Mouse (Mus musculus): ENCODE measurements around the gene Reep6.

Reep6 gene

GRCm38 (mm10) chr10:80301256-80302081 lies 28.3 kb upstream of the Reep6 start:
- DNase-seq (ENCODE audit: low read depth, low spot score): no peak

- DNase-seq (ENCODE audit: low read depth, low spot score): no peak
Measured at GRCm38 (mm10) chr10:80302082-80302355, 27.7 kb upstream of the Reep6 start.

DNA sequence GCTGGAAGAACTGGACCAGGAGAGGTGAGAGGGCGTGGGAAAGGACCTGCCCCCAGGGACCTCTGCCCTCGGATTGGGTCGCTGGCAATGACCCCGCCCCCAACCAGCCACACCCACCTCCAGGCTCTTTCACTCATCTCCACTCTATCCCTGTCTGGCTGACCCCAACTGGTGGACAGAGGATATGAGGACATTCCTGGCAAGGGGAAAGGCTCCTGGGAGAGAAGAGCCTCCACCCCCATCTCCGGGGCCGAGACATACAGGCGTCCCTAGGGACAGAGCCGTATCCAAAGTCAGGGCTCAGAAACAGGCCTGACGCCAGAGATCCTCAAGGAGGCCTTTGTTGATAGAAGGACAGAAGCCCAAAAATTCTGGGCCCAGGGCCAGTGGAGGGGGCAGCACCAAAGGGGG lies 27.3 kb upstream of the Reep6 start:
- no peak for DNase-seq (ENCODE audit: low read depth, low spot score)

GRCm38 (mm10) chr10:80304458-80304857 lies 25.3 kb upstream of the Reep6 start:
- no peak for DNase-seq (ENCODE audit: low read depth, low spot score)

DNA sequence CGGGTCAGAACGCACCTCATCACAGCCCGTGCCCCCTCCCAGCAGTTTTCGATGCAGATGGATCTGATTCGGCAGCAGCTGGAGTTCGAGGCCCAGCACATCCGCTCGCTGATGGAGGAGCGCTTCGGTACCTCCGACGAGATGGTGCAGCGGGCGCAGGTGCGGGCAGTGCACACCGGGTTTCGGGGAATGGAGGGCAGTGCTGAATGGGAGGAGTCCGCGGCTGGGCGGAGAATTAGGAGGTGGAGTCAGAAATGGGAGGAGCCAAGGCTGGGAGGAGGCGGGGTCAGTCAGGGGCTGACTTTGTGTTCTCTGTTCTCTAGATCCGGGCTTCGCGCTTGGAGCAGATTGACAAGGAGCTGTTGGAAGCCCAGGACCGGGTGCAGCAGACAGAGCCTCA lies 24.9 kb upstream of the Reep6 start:
- DNase-seq (ENCODE audit: low read depth, low spot score): peak; percentile 90

- no peak for DNase-seq (ENCODE audit: low read depth, low spot score)
Measured at GRCm38 (mm10) chr10:80311560-80311959, 18.2 kb upstream of the Reep6 start.

DNA sequence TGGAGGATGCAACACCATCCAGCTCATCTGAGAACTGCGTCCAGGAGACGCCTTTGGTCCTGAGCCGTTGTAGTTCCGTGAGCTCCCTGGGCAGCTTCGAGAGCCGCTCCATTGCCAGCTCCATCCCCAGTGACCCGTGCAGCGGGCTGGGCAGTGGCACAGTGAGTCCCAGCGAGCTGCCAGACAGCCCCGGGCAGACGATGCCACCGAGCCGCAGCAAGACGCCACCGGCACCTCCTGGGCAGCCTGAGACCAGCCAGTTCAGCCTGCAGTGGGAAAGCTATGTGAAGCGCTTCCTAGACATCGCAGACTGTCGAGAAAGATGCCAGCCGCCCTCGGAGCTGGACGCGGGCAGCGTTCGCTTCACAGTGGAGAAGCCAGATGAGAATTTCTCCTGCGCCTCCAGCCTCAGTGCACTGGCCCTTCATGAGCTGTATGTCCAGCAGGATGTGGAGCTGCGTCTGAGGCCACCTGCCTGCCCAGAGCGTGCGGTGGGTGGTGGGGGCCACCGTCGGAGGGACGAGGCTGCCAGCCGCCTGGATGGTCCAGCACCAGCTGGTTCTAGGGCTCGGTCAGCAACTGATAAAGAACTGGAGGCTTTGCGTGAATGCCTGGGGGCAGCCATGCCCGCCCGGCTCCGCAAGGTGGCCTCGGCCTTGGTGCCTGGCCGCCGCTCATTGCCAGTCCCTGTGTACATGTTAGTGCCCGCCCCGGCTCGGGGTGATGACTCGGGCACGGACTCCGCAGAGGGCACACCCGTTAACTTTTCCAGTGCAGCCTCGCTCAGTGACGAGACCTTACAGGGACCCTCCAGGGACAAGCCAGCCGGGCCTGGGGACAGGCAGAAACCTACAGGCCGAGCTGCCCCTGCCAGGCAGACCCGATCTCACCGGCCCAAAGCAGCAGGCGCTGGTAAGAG lies 16.9 kb upstream of the Reep6 start:
- DNase-seq (ENCODE audit: low read depth, low spot score): no peak

GRCm38 (mm10) chr10:80313627-80314201 lies 16.0 kb upstream of the Reep6 start:
- no peak for DNase-seq (ENCODE audit: low read depth, low spot score)

- no peak for DNase-seq (ENCODE audit: low read depth, low spot score)
Measured at GRCm38 (mm10) chr10:80314494-80315001, 15.2 kb upstream of the Reep6 start.

GRCm38 (mm10) chr10:80315315-80315714 lies 14.4 kb upstream of the Reep6 start:
- DNase-seq (ENCODE audit: low read depth, low spot score): no peak

GRCm38 (mm10) chr10:80316359-80316781 lies 13.4 kb upstream of the Reep6 start:
- DNase-seq (ENCODE audit: low read depth, low spot score): no peak

DNA sequence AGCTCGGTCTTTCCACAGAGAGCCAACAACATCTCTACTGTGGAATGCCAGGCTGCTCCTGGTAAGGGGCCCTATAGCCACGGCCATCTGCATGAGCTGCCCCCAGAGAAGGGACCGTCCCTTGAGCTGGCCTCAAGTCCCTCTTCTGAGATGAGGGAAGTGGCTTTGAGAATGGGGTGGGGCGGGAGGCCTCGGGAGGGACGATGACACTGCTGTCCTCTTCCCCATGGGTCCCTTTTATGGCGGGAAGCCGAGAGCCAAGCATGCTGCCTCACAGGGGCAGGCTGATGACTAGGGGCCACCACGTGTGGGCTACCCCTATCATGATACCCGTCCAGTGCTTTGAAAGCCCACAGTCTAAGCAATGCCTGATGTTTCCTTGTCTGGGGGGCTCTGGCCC lies 12.7 kb upstream of the Reep6 start:
- DNase-seq (ENCODE audit: low read depth, low spot score): no peak

DNA sequence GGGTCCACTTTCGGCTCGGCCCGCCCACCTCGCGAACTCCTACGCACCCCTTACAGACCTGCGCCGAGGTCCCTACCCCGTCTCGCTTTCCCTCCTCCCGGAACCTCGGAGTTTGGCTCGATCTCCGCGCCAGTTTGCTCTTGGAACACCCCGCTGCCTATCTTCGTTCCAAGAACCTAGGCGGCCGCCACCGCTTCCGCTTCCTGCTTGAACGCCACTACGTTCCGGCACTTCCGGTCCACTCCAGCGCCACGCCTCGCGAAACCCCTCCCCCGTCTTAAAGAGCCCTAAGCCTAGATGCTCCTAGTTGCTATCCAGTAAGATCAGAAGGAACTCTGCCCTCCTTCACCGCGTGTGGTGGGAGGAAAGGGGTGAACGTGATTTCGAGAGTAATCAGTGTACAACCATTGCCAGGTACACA lies 9.4 kb upstream of the Reep6 start, which contains the start of gene 2310011J03Rik:
TSS of gene 2310011J03Rik (minus strand) at position 198 of the 421 bp plus-strand sequence.
- peak; percentile 96 for DNase-seq (ENCODE audit: low read depth, low spot score)

DNA sequence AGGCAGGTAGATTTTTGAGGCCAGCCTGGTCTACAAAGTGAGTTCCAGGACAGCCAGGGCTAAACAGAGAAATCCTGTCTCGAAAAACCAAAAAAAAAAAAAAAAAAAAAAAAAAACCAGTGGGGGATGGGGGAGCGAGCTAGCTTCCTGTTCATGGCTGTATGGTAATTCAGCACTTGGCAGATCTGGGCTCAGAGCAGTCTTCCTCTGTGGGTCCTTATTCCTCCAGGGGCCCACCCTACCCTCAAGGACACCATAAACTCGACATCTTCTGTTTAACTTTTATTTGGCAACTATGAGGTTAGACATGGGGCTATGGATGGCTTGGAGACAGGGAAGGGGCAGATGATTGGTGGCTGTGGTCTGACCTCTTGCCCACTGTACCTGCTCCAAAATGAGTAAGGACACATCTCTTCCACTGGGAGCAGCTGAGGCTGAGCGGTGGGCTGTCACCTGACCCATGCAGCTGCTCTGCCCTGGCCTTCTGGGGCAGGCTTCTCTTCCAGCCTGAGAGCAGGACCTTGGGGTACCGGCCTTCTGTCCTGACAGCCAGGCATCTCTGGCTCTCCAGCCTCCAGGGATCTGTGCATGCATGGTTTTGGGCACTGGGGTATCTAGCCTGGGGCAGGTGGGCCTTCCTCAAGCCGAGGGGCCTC lies 8.6 kb upstream of the Reep6 start:
- DNase-seq (ENCODE audit: low read depth, low spot score): peak; percentile 60

GRCm38 (mm10) chr10:80321670-80322581 lies 7.8 kb upstream of the Reep6 start:
- no peak for DNase-seq (ENCODE audit: low read depth, low spot score)

DNA sequence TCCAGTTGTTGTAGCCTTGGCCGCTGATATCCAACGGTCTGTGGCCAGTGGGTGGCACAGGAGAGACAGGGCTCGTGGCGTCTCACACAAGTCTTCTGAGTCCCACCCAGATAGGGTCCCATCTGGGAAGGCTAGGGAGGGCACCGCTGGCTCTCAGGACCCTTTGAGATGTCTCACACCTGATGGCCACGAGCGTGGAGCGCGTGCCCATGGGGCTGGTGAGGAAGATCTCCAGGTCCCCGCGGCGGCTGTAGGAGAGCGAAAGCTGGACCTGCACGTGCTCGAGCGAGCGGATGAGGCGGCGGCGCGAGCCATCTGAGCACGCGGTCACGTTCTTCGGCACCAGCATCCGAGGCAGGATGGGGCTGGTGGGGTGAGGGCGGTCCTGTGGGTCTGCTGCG lies 6.9 kb upstream of the Reep6 start:
- peak; percentile 67 for DNase-seq (ENCODE audit: low read depth, low spot score)

DNA sequence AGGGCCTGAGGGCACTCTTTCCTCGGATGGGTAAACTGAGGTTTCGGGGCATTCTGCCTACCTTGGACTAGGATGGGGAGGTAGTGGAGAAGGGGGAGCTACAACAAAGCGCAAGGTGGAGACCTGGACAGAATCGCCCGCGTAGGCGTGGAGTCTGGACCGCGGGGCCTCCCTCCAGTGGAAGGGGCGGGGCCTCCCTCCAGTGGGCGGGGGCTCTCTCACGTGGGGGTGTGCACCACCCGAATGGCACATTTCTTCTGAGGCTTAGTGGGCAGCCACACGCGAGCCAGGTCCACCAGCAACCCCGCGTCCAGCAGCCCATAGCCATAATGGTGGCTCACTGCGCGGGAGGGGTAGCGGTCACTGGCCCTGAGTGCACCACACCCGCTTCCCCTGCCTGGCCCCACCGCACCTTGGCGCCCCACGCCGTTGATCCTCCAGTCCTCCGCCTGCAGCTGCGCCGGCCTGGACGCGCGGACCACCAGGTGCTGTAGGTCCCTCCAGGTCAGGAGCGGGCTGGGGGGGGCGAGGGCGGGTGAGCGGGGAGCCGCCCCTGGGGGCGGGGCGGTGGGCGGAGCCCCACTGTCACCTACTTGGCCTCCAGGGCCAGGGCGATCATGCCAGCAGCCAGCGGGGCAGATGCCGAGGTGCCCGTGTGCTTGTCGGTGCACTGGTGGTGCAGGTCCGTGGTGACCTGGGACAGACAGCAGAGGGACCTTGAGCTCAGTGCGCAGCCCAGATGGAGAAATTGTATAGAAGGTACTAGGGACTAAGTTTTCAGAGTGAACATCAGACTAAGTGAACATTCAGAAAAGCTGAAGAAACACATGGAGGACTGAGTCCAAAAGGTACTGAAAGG lies 6.3 kb upstream of the Reep6 start:
- peak; percentile 89 for DNase-seq (ENCODE audit: low read depth, low spot score)

DNA sequence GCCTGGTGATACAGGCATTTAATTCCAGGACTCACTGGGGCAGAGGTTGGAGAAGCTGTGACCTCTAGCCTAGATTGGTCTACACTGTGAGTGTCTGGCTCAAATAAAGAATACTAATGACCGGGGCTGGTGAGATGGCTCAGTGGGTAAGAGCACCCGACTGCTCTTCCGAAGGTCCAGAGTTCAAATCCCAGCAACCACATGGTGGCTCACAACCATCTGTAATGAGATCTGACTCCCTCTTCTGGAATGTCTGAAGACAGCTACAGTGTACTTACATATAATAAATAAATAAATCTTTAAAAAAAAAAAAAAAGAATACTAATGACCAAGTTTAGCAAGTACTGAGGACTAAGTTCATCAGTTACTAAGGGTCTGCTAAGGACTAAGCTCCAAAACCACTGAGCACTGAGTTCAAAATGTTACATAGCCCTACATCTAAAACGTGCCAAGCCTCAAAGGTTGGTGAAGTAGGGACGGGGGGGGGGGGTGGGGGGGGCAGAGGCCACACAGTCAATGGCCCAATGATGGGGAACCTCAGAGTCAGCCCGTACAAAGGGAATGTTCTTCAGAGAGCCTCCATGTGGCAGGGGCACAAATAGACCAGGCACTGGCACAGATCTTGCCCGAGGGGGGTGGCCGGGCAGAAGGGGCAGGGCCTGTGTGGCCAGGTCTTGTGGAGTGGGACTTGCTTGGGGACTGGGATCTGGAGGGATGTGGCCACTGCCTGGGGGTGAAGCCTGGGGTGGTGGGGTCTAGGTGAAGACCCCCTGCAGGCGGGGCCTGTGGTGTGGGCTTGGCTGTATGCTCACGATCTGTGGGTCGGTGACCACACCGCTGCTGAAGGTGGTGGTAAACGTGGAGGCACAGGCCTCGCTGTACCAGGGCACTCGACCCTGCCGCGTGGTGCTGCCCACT lies 5.4 kb upstream of the Reep6 start:
- peak; percentile 30 for DNase-seq (ENCODE audit: low read depth, low spot score)

Data from A20 (cell line).